Mouse (Mus musculus): ENCODE data around the gene Cdk2ap2. TPM values are rescaled to one million over a fixed set of nuclear protein-coding genes. Genes with fewer than 3 reads are reported as not detected.

Gene Cdk2ap2
- polyA plus RNA-seq, 1 experiment = 296 TPM

- H3K36me3 ChIP-seq (ENCODE audit: control insufficient read depth, insufficient read depth, low read length) = no peaks in the 10 kb centered on the region
- DNase-seq = no peak
- no peaks in the 10 kb centered on the region for H3K27me3 ChIP-seq (ENCODE audit: control insufficient read depth, insufficient read depth, low read length)
- no peak overlapping the region for H3K4me3 ChIP-seq (ENCODE audit: control insufficient read depth, insufficient read depth, low read length)
- peaks cover 19% of the 10 kb centered on the region for H3K4me1 ChIP-seq (replicated peaks; ENCODE audit: control insufficient read depth, insufficient read depth, low read length)
- no peak for TF ChIP-seq POLR2A (IDR thresholded peaks at IDR 0.05; ENCODE audit: control insufficient read depth, extremely low read depth, insufficient read depth, low read length, poor library complexity)
- TF ChIP-seq CTCF (IDR thresholded peaks at IDR 0.05; ENCODE audit: borderline replicate concordance, control insufficient read depth, extremely low read depth, insufficient read depth, low read length, poor library complexity) = no peak
- H3K27ac ChIP-seq (ENCODE audit: control insufficient read depth, insufficient read depth, low read length) = no peak overlapping the region
- 93% methylated on average over 5 of the region's 5 CpGs for WGBS
These were observed 42.4 kb upstream of the Cdk2ap2 start for GRCm38 (mm10) chr19:4054613-4055012.

- no peak overlapping the region for H3K27ac ChIP-seq (ENCODE audit: control insufficient read depth, insufficient read depth, low read length)
- DNase-seq = no peak
- H3K27me3 ChIP-seq (ENCODE audit: control insufficient read depth, insufficient read depth, low read length) = no peaks in the 10 kb centered on the region
- no peak overlapping the region for H3K4me3 ChIP-seq (ENCODE audit: control insufficient read depth, insufficient read depth, low read length)
- peaks cover 23% of the 10 kb centered on the region for H3K4me1 ChIP-seq (replicated peaks; ENCODE audit: control insufficient read depth, insufficient read depth, low read length)
- WGBS = 85% methylated on average over 8 of the region's 8 CpGs
- TF ChIP-seq CTCF (IDR thresholded peaks at IDR 0.05; ENCODE audit: borderline replicate concordance, control insufficient read depth, extremely low read depth, insufficient read depth, low read length, poor library complexity) (no peak), POLR2A (IDR thresholded peaks at IDR 0.05; ENCODE audit: control insufficient read depth, extremely low read depth, insufficient read depth, low read length, poor library complexity) (no peak)
- H3K36me3 ChIP-seq (ENCODE audit: control insufficient read depth, insufficient read depth, low read length) = no peaks in the 10 kb centered on the region
These were observed 41.6 kb upstream of the Cdk2ap2 start for GRCm38 (mm10) chr19:4055216-4055946.

GRCm38 (mm10) chr19:4055947-4056693 is 40.9 kb upstream of the Cdk2ap2 start:
- no peak overlapping the region for H3K27ac ChIP-seq (ENCODE audit: control insufficient read depth, insufficient read depth, low read length)
- DNase-seq = no peak
- WGBS = 89% methylated on average over 15 of the region's 15 CpGs

GRCm38 (mm10) chr19:4056727-4057126 is 40.3 kb upstream of the Cdk2ap2 start:
- no peak overlapping the region for H3K27ac ChIP-seq (ENCODE audit: control insufficient read depth, insufficient read depth, low read length)
- WGBS = 78% methylated on average over 4 of the region's 4 CpGs
- no peak overlapping the region for H3K4me3 ChIP-seq (ENCODE audit: control insufficient read depth, insufficient read depth, low read length)
- no peaks in the 10 kb centered on the region for H3K27me3 ChIP-seq (ENCODE audit: control insufficient read depth, insufficient read depth, low read length)
- no peak for DNase-seq
- H3K4me1 ChIP-seq (replicated peaks; ENCODE audit: control insufficient read depth, insufficient read depth, low read length) = peaks cover 27% of the 10 kb centered on the region
- no peaks in the 10 kb centered on the region for H3K36me3 ChIP-seq (ENCODE audit: control insufficient read depth, insufficient read depth, low read length)
- TF ChIP-seq CTCF (IDR thresholded peaks at IDR 0.05; ENCODE audit: borderline replicate concordance, control insufficient read depth, extremely low read depth, insufficient read depth, low read length, poor library complexity) (no peak), POLR2A (IDR thresholded peaks at IDR 0.05; ENCODE audit: control insufficient read depth, extremely low read depth, insufficient read depth, low read length, poor library complexity) (no peak)

More at GRCm38 (mm10) chr19:4055947-4056693, 40.9 kb upstream of the Cdk2ap2 start:
- TF ChIP-seq CTCF (IDR thresholded peaks at IDR 0.05; ENCODE audit: borderline replicate concordance, control insufficient read depth, extremely low read depth, insufficient read depth, low read length, poor library complexity) = no peak
- TF ChIP-seq POLR2A (IDR thresholded peaks at IDR 0.05; ENCODE audit: control insufficient read depth, extremely low read depth, insufficient read depth, low read length, poor library complexity) = no peak
- Histone ChIP-seq H3K27me3 (ENCODE audit: control insufficient read depth, insufficient read depth, low read length) (no peaks in the 10 kb centered on the region), H3K4me1 (replicated peaks; ENCODE audit: control insufficient read depth, insufficient read depth, low read length) (peaks cover 25% of the 10 kb centered on the region), H3K4me3 (ENCODE audit: control insufficient read depth, insufficient read depth, low read length) (no peak overlapping the region), H3K36me3 (ENCODE audit: control insufficient read depth, insufficient read depth, low read length) (no peaks in the 10 kb centered on the region)

- H3K4me1 ChIP-seq (replicated peaks; ENCODE audit: control insufficient read depth, insufficient read depth, low read length) = peaks cover 27% of the 10 kb centered on the region
- no peak for DNase-seq
- no peaks in the 10 kb centered on the region for H3K36me3 ChIP-seq (ENCODE audit: control insufficient read depth, insufficient read depth, low read length)
- no peaks in the 10 kb centered on the region for H3K27me3 ChIP-seq (ENCODE audit: control insufficient read depth, insufficient read depth, low read length)
- no peak overlapping the region for H3K4me3 ChIP-seq (ENCODE audit: control insufficient read depth, insufficient read depth, low read length)
- no peak overlapping the region for H3K27ac ChIP-seq (ENCODE audit: control insufficient read depth, insufficient read depth, low read length)
- 97% methylated on average over 13 of the region's 13 CpGs for WGBS
- TF ChIP-seq POLR2A (IDR thresholded peaks at IDR 0.05; ENCODE audit: control insufficient read depth, extremely low read depth, insufficient read depth, low read length, poor library complexity) (no peak), CTCF (IDR thresholded peaks at IDR 0.05; ENCODE audit: borderline replicate concordance, control insufficient read depth, extremely low read depth, insufficient read depth, low read length, poor library complexity) (no peak)
These were observed 39.6 kb upstream of the Cdk2ap2 start for GRCm38 (mm10) chr19:4057389-4057788.

GRCm38 (mm10) chr19:4057962-4058361 is 39.0 kb upstream of the Cdk2ap2 start:
- 98% methylated on average over 7 of the region's 7 CpGs for WGBS
- H3K36me3 ChIP-seq (ENCODE audit: control insufficient read depth, insufficient read depth, low read length) = no peaks in the 10 kb centered on the region

More at GRCm38 (mm10) chr19:4057962-4058361, 39.0 kb upstream of the Cdk2ap2 start:
- no peak for TF ChIP-seq POLR2A (IDR thresholded peaks at IDR 0.05; ENCODE audit: control insufficient read depth, extremely low read depth, insufficient read depth, low read length, poor library complexity)
- TF ChIP-seq CTCF (IDR thresholded peaks at IDR 0.05; ENCODE audit: borderline replicate concordance, control insufficient read depth, extremely low read depth, insufficient read depth, low read length, poor library complexity) = no peak
- H3K4me1 ChIP-seq (replicated peaks; ENCODE audit: control insufficient read depth, insufficient read depth, low read length) = peaks cover 27% of the 10 kb centered on the region
- H3K27ac ChIP-seq (ENCODE audit: control insufficient read depth, insufficient read depth, low read length) = no peak overlapping the region
- H3K4me3 ChIP-seq (ENCODE audit: control insufficient read depth, insufficient read depth, low read length) = no peak overlapping the region
- H3K27me3 ChIP-seq (ENCODE audit: control insufficient read depth, insufficient read depth, low read length) = no peaks in the 10 kb centered on the region
- DNase-seq = no peak

Measured in thymus, adult 2 months (tissue).